Mouse (Mus musculus) liver, embryonic 13.5 days (tissue): Measurements from ENCODE around the gene Gnb3. TPM values are rescaled to one million over a fixed set of nuclear protein-coding genes. Genes with fewer than 3 reads are reported as not detected.

Experiments
- ATAC-seq: fragments of 200-750 bp; cut with Nextera tagmentation; 2 replicates; pipeline ENCODE4 v1.8.0; 2017; ENCODE audit warnings: low read depth, mild to moderate bottlenecking, moderate number of reproducible peaks, moderate library complexity
- DNase-seq: peaks from one replicate; pipeline ENCODE4 v3.0.0; 2022
- H3K27ac ChIP-seq: fragments of 300-500 bp; sonication (generic); 2 replicates; pipeline ENCODE4 v1.5.1; 2015; ENCODE audit warnings: moderate library complexity, mild to moderate bottlenecking, inconsistent platforms
- H3K27me3 ChIP-seq: fragments of 300-500 bp; sonication (generic); 2 replicates; pipeline ENCODE4 v1.6.1; 2015; ENCODE audit warnings: mild to moderate bottlenecking, inconsistent platforms
- H3K36me3 ChIP-seq: fragments of 300-500 bp; sonication (generic); 2 replicates; pipeline ENCODE4 v1.6.1; 2015; ENCODE audit warnings: mild to moderate bottlenecking, inconsistent platforms
- H3K4me1 ChIP-seq: fragments of 300-500 bp; sonication (generic); replicated peaks from 2 replicates; pipeline ENCODE4 v1.6.1; 2015; ENCODE audit warnings: inconsistent platforms
- H3K4me2 ChIP-seq: fragments of 300-500 bp; sonication (generic); 2 replicates; pipeline ENCODE4 v1.6.1; 2015; ENCODE audit warnings: inconsistent platforms, mild to moderate bottlenecking, moderate library complexity
- H3K4me3 ChIP-seq: fragments of 300-500 bp; sonication (generic); replicated peaks from 2 replicates; pipeline ENCODE4 v1.5.1; 2015; ENCODE audit warnings: mild to moderate bottlenecking, inconsistent platforms
- H3K9ac ChIP-seq: fragments of 300-500 bp; sonication (generic); 2 replicates; pipeline ENCODE4 v1.6.1; 2015; ENCODE audit warnings: mild to moderate bottlenecking, inconsistent platforms
- H3K9me3 ChIP-seq: fragments of 300-500 bp; sonication (generic); replicated peaks from 2 replicates; pipeline ENCODE4 v1.6.1; 2016; ENCODE audit warnings: inconsistent platforms
- WGBS: fragments of 180-500 bp; shearing (Covaris S2); methylation state at CpG from one replicate; pipeline ENCODE4 v1.1.7; 2015; ENCODE audit not compliant: insufficient replicate concordance; 5-methylcytosine and 5-hydroxymethylcytosine counted together
- polyA plus RNA-seq: library from polyadenylated mRNA; unstranded; fragments of >200 nt; fragmentation: Nextera tagmentation; extraction: Ambion mirVana; gene quantifications from 2 replicates; pipeline ENCODE4 v1.2.1, GENCODE M21; 2015

Gnb3 gene
- polyA plus RNA-seq, 1 experiment from 2014 or later = 0.16 TPM

- Histone ChIP-seq H3K9ac (no peak overlapping the region), H3K4me3 (no peak overlapping the region), H3K4me1 (peaks cover 4% of the 10 kb centered on the region; the same call in 1 of the 2 replicates), H3K9me3 (no peaks in the 10 kb centered on the region), H3K36me3 (no peaks in the 10 kb centered on the region), H3K4me2 (no peak overlapping the region), H3K27ac (no peak overlapping the region), H3K27me3 (no peaks in the 10 kb centered on the region)
- no peak for DNase-seq
- no peak for ATAC-seq
- 72% methylated on average over 4 of the region's 4 CpGs for WGBS
These were observed 50.6 kb downstream of the Gnb3 start for GRCm38 (mm10) chr6:124789519-124789918.

GRCm38 (mm10) chr6:124787722-124788121 is 52.4 kb downstream of the Gnb3 start:
- WGBS = 69% methylated on average over 10 of the region's 10 CpGs
- Histone ChIP-seq H3K9me3 (no peaks in the 10 kb centered on the region), H3K27me3 (no peaks in the 10 kb centered on the region), H3K4me3 (no peak overlapping the region), H3K27ac (no peak overlapping the region), H3K36me3 (no peaks in the 10 kb centered on the region), H3K4me2 (no peak overlapping the region), H3K4me1 (peaks cover 4% of the 10 kb centered on the region; the same call in 1 of the 2 replicates), H3K9ac (no peak overlapping the region)
- DNase-seq = no peak
- no peak for ATAC-seq

- H3K9me3 ChIP-seq = no peaks in the 10 kb centered on the region
- H3K27ac ChIP-seq = no peak overlapping the region
- ATAC-seq (peak; percentile 48), DNase-seq (no peak)
- H3K9ac ChIP-seq = no peak overlapping the region
- no peak overlapping the region for H3K4me2 ChIP-seq
- H3K4me1 ChIP-seq = peaks cover 7% of the 10 kb centered on the region; the same call in 1 of the 2 replicates
- H3K4me3 ChIP-seq = no peak overlapping the region
- H3K27me3 ChIP-seq = no peaks in the 10 kb centered on the region; the same call in 1 of the 2 replicates
- 38% methylated on average over 8 of the region's 8 CpGs for WGBS
- no peaks in the 10 kb centered on the region for H3K36me3 ChIP-seq
These were observed 53.2 kb downstream of the Gnb3 start for GRCm38 (mm10) chr6:124786756-124787420.

Other genes with a start within 250 kb of the Gnb3 start
- not detected in 2 replicates for gene C1s2, start 204.2 kb downstream of the Gnb3 start, polyA plus RNA-seq
- gene Lpcat3, start 177.2 kb downstream of the Gnb3 start, polyA plus RNA-seq = 68.4 and 73.9 TPM in 2 replicates
- gene Emg1, start 128.1 kb downstream of the Gnb3 start, polyA plus RNA-seq = 189 and 198 TPM in 2 replicates
- 356 and 373 TPM in 2 replicates for gene Phb2, start 127.9 kb downstream of the Gnb3 start, polyA plus RNA-seq
- 28.7 and 29.5 TPM in 2 replicates for gene Ptpn6, start 101.6 kb downstream of the Gnb3 start, polyA plus RNA-seq
- 77.7 and 80.2 TPM in 2 replicates for gene Grcc10, start 98.9 kb downstream of the Gnb3 start, polyA plus RNA-seq
- not detected in 2 replicates for gene Gm45234, start 84.3 kb downstream of the Gnb3 start, polyA plus RNA-seq
- 1.5 and 1.8 TPM in 2 replicates for gene Atn1, start 83.8 kb downstream of the Gnb3 start, polyA plus RNA-seq
- 0.32 and 0.42 TPM in 2 replicates for gene Eno2, start 70.6 kb downstream of the Gnb3 start, polyA plus RNA-seq
- not detected in 2 replicates for gene Lrrc23, start 60.5 kb downstream of the Gnb3 start, polyA plus RNA-seq
- 8.6 and 9.6 TPM in 2 replicates for gene Spsb2, start 31.6 kb downstream of the Gnb3 start, polyA plus RNA-seq
- gene Tpi1, start 26.0 kb downstream of the Gnb3 start, polyA plus RNA-seq = 461 and 495 TPM in 2 replicates
- 63.5 and 67.5 TPM in 2 replicates for gene Usp5, start 10.8 kb downstream of the Gnb3 start, polyA plus RNA-seq
- 202 and 204 TPM in 2 replicates for gene Cdca3, start 10.7 kb downstream of the Gnb3 start, polyA plus RNA-seq
- gene P3h3, start 17.5 kb upstream of the Gnb3 start, polyA plus RNA-seq = 1.4 and 1.9 TPM in 2 replicates
- gene Gpr162, start 23.7 kb upstream of the Gnb3 start, polyA plus RNA-seq = 0.08 and 0.14 TPM in 2 replicates
- 0.17 TPM in 1 of 2 replicates, not detected in the other for gene Cd4, start 47.9 kb upstream of the Gnb3 start, polyA plus RNA-seq
- gene Lag3, start 71.4 kb upstream of the Gnb3 start, polyA plus RNA-seq = 0.14 and 0.18 TPM in 2 replicates
- gene Ptms, start 79.8 kb upstream of the Gnb3 start, polyA plus RNA-seq = 42.3 and 47.6 TPM in 2 replicates
- 129 and 134 TPM in 2 replicates for gene Mlf2, start 91.1 kb upstream of the Gnb3 start, polyA plus RNA-seq
- gene Cops7a, start 125.3 kb upstream of the Gnb3 start, polyA plus RNA-seq = 67.3 and 77.6 TPM in 2 replicates
- gene Pianp, start 156.4 kb upstream of the Gnb3 start, polyA plus RNA-seq = 0.05 and 0.15 TPM in 2 replicates
- 3.6 and 3.8 TPM in 2 replicates for gene Zfp384, start 168.9 kb upstream of the Gnb3 start, polyA plus RNA-seq
- 28.6 and 31.8 TPM in 2 replicates for gene Ing4, start 199.5 kb upstream of the Gnb3 start, polyA plus RNA-seq
- 1.6 and 2.2 TPM in 2 replicates for gene Acrbp, start 209.4 kb upstream of the Gnb3 start, polyA plus RNA-seq
- 1.6 and 2.1 TPM in 2 replicates for gene Lpar5, start 227.6 kb upstream of the Gnb3 start, polyA plus RNA-seq